Mouse (Mus musculus) embryonic facial prominence, embryonic 14.5 days (tissue): Measurements from ENCODE around the gene Nudt1. TPM values are rescaled to one million over a fixed set of nuclear protein-coding genes. Genes with fewer than 3 reads are reported as not detected.
"Not testable (repeated sequence)": the region's sequence is repeated elsewhere in the genome, so short reads cannot be mapped to it uniquely, and the experiment has no call there.

Experiments
- ATAC-seq: fragments of 200-750 bp; cut with Nextera tagmentation; 2 replicates; pipeline ENCODE4 v1.8.0; 2017; ENCODE audit warnings: low read depth, moderate number of reproducible peaks, moderate TSS enrichment
- DNase-seq: peaks from one replicate; pipeline ENCODE4 v3.0.0-alpha.2; 2015; ENCODE audit warnings: low spot score
- H3K27ac ChIP-seq: fragments of 300-500 bp; sonication (generic); replicated peaks from 2 replicates; pipeline ENCODE4 v1.5.1; 2014; ENCODE audit warnings: low read depth, mild to moderate bottlenecking, low read length, moderate library complexity
- H3K27me3 ChIP-seq: fragments of 300-500 bp; sonication (generic); replicated peaks from 2 replicates; pipeline ENCODE4 v1.6.1; 2014; ENCODE audit warnings: low read length; ENCODE audit not compliant: control insufficient read depth, insufficient read depth
- H3K36me3 ChIP-seq: fragments of 300-500 bp; sonication (generic); 2 replicates; pipeline ENCODE4 v1.6.1; 2014; ENCODE audit warnings: low read length, mixed read lengths; ENCODE audit not compliant: control insufficient read depth, insufficient read depth
- H3K4me1 ChIP-seq: fragments of 300-500 bp; sonication (generic); 2 replicates; pipeline ENCODE4 v1.6.1; 2014; ENCODE audit warnings: antibody characterized with exemption, low read length; ENCODE audit not compliant: control insufficient read depth, insufficient read depth
- H3K4me2 ChIP-seq: fragments of 300-500 bp; sonication (generic); 2 replicates; pipeline ENCODE4 v1.6.1; 2014; ENCODE audit warnings: low read depth, mild to moderate bottlenecking, low read length, moderate library complexity, mixed read lengths
- H3K4me3 ChIP-seq: fragments of 300-500 bp; sonication (generic); 2 replicates; pipeline ENCODE4 v1.5.1; 2014; ENCODE audit warnings: low read depth, mild to moderate bottlenecking, low read length
- H3K9ac ChIP-seq: fragments of 300-500 bp; sonication (generic); 2 replicates; pipeline ENCODE4 v1.6.1; 2014; ENCODE audit warnings: low read depth, mild to moderate bottlenecking, low read length, moderate library complexity, mixed read lengths
- H3K9me3 ChIP-seq: fragments of 300-500 bp; sonication (generic); 2 replicates; pipeline ENCODE4 v1.6.1; 2016; ENCODE audit warnings: low read length; ENCODE audit not compliant: control insufficient read depth
- WGBS: fragments of 180-500 bp; shearing (Covaris S2); extraction: QIAGEN DNeasy Blood & Tissue Kit; methylation state at CpG from one replicate; pipeline ENCODE4 v1.1.7; 2014; 5-methylcytosine and 5-hydroxymethylcytosine counted together
- polyA plus RNA-seq: library from polyadenylated mRNA; unstranded; fragments of >200 nt; fragmentation: Nextera tagmentation; extraction: Ambion mirVana; gene quantifications from 2 replicates; pipeline ENCODE4 v1.2.1, GENCODE M21; 2014

The Nudt1 gene
- polyA plus RNA-seq, 1 experiment from 2014 or later: 33.1 TPM

DNA sequence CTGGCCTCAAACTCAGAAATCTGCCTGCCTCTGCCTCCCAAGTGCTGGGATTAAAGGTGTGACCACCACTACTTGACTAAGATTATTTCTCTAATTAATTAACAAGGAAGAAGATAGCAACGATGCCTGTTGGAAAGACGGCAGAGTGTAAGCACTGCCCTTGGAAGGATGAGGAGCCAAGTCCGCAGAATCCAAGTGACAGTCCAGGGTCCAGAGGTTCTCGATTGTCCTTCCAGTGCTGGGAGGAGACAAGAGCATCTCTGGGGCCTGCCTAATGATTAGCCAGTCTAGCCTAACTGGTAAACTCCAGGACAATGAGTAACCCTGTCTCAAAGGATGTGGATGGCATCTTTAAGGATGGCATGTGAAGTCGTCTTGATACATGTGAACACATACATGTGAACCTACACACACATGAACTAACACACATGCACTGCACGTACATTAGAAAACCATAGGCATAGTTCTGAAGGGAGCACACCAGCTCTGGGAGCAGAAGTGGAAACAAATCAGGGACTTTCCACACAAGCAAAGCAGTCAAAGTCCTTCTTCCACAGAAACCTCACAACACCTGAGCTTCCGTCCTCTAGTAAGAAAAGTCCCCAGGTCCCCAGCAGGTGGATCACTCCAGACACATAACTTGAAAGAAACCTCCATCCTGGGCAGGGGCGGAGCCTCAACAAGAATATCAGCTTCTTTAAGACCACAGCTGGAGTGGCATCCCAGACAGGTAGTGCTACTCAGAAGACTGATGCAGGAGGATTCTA, 29.5 kb downstream of the Nudt1 start:
- DNase-seq (no peak), ATAC-seq (no peak)
- no peak overlapping the region for H3K4me3 ChIP-seq
- no peak overlapping the region for H3K4me2 ChIP-seq
- no peaks in the 10 kb centered on the region for H3K9me3 ChIP-seq
- H3K27me3 ChIP-seq: no peaks in the 10 kb centered on the region
- no peaks in the 10 kb centered on the region for H3K4me1 ChIP-seq
- no peak overlapping the region for H3K27ac ChIP-seq
- peaks cover 50% of the 10 kb centered on the region for H3K36me3 ChIP-seq
- no peak overlapping the region for H3K9ac ChIP-seq
- WGBS: 93% methylated on average over 8 of the region's 8 CpGs

DNA sequence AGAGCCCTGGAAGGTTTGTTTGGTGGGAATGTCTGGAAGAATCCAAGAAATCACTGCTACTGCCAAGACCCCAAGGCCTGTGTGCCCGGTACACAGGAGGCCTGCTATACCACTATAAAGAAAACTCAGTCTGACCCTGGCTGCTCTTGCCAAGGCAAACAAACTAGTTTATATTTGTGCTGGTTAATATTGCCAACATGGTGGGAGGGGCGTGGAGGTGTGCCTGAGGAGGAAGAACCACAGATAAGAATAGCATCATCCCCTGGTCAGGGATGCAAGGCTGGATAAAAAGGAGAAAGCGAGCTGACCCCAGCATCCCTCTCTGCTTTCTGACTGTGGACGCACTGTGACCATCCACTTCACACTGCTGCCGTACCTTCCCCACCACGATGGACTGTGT, 30.9 kb downstream of the Nudt1 start:
- ATAC-seq (no peak), DNase-seq (no peak)
- Histone ChIP-seq H3K4me3 (no peak overlapping the region), H3K27ac (no peak overlapping the region), H3K4me1 (no peaks in the 10 kb centered on the region), H3K9me3 (no peaks in the 10 kb centered on the region), H3K9ac (no peak overlapping the region), H3K27me3 (no peaks in the 10 kb centered on the region), H3K4me2 (no peak overlapping the region), H3K36me3 (peaks cover 58% of the 10 kb centered on the region)
- WGBS: 93% methylated on average over 6 of the region's 6 CpGs

DNA sequence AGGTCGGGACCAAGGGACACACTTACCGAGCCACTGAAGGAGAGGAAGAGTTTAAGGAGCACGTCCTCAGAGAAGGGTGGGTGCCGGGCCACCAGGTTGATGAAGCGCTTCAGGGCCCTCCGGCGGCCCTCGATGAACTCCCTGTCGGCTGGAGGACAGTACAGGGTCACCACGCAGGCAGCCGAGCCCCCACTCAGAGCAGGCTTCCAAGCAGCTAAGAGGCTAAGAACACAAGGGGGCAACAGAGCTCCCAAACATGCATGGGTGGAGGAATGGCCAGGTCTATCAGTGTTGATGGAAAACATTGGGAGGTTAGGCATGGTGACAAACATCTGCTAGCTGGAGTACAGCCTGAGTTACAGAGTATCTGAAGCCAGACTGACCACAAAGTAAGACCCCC, 34.5 kb downstream of the Nudt1 start:
- WGBS: 84% methylated on average over 11 of the region's 11 CpGs
- Histone ChIP-seq H3K27me3 (no peaks in the 10 kb centered on the region), H3K27ac (no peak overlapping the region), H3K36me3 (peaks cover 74% of the 10 kb centered on the region), H3K4me3 (no peak overlapping the region), H3K9me3 (no peaks in the 10 kb centered on the region), H3K9ac (no peak overlapping the region), H3K4me1 (no peaks in the 10 kb centered on the region), H3K4me2 (no peak overlapping the region)
- no peak for ATAC-seq
- no peak for DNase-seq

DNA sequence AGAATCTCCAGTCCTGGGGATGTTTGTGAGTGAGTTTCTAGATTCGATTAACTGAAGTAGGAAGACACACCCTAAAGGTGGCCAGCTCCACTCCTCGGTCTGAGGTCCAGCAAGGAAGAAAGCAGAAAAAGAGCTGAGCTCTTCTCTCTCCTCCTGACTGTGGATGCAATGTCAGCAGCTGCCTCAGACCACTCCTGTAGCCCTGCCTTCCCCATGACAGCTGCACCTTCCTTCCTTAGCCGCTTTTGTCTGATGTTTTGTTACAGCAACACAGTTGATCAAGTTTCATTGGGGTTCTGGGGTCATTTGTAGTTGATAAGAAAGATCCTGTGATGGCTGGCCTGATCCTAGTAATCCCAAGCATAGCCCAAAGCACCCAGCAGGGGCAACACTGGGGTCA, 36.0 kb downstream of the Nudt1 start:
- Histone ChIP-seq H3K27ac (no peak overlapping the region), H3K9me3 (no peaks in the 10 kb centered on the region), H3K4me1 (no peaks in the 10 kb centered on the region), H3K9ac (no peak overlapping the region), H3K27me3 (no peaks in the 10 kb centered on the region), H3K4me3 (no peak overlapping the region), H3K4me2 (no peak overlapping the region), H3K36me3 (peaks cover 63% of the 10 kb centered on the region)
- WGBS: 91% methylated on average over 3 of the region's 3 CpGs
- no peak for ATAC-seq
- DNase-seq: no peak

- no peaks in the 10 kb centered on the region for H3K9me3 ChIP-seq
- H3K9ac ChIP-seq: no peak overlapping the region
- ATAC-seq: no peak
- no peak overlapping the region for H3K27ac ChIP-seq
- no peak overlapping the region for H3K4me2 ChIP-seq
- DNase-seq: no peak
- H3K4me1 ChIP-seq: no peaks in the 10 kb centered on the region
- no peak overlapping the region for H3K4me3 ChIP-seq
- H3K36me3 ChIP-seq: peaks cover 38% of the 10 kb centered on the region
- H3K27me3 ChIP-seq: no peaks in the 10 kb centered on the region
- WGBS: 74% methylated on average over 13 of the region's 14 CpGs
Observed at GRCm38 (mm10) chr5:140359930-140360674, 38.6 kb downstream of the Nudt1 start.

DNA sequence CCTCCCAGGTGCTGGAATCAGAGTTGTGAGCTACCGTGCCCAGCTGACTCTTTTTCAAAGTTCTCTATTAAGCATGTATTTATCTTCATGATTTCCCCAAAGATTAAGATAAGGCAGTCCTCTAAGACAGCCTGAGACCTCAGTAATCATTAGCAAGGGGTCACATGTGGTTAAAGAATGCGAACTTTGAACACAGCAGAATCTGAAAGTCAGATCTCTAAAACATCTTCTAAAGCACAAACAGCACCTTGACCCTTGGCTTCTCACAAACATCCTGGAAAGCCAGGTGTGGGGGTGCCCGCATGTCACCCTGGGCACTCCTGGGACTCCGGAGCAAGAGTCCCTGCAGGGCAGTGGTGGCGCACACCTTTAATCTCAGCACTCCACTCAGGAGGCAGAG, 43.0 kb downstream of the Nudt1 start:
- H3K4me1 ChIP-seq: no peaks in the 10 kb centered on the region
- ATAC-seq (no peak), DNase-seq (no peak)
- WGBS: 94% methylated on average over 5 of the region's 5 CpGs
- H3K27ac ChIP-seq: no peak overlapping the region
- no peak overlapping the region for H3K9ac ChIP-seq
- no peak overlapping the region for H3K4me2 ChIP-seq
- peaks cover 5% of the 10 kb centered on the region; the same call in 1 of the 2 replicates for H3K36me3 ChIP-seq
- no peaks in the 10 kb centered on the region for H3K9me3 ChIP-seq
- no peaks in the 10 kb centered on the region for H3K27me3 ChIP-seq
- H3K4me3 ChIP-seq: no peak overlapping the region

GRCm38 (mm10) chr5:140368126-140368525, 46.7 kb downstream of the Nudt1 start:
- WGBS: 77% methylated on average over 2 of the region's 2 CpGs
- H3K4me1 ChIP-seq, DNase-seq, ATAC-seq, H3K9me3 ChIP-seq, H3K27me3 ChIP-seq, H3K9ac ChIP-seq, H3K4me2 ChIP-seq, H3K36me3 ChIP-seq, H3K4me3 ChIP-seq, H3K27ac ChIP-seq: not testable (repeated sequence)

DNA sequence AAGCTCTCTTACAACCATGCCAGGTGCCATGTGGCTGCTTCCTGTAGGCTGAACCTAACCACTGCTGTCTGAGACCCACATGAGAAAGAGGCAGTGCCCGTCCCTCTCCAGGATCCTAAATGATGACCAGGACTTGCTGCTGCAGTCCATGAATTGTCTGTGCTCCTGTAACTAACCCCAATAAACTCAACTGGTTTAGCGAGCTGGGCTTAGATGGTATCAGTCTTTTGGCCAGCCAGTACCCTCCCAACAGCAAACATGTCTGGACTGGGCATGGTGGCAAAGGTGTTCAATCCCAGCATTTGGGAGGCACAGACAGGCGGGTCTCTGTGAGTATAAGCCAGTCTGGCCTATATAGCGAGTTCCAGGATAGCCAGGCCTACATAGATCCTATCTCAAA, 47.5 kb downstream of the Nudt1 start:
- WGBS: 94% methylated on average over 4 of the region's 4 CpGs
- Histone ChIP-seq H3K9ac (no peak overlapping the region), H3K9me3 (no peaks in the 10 kb centered on the region), H3K27ac (no peak overlapping the region), H3K4me2 (no peak overlapping the region), H3K4me3 (no peak overlapping the region), H3K27me3 (no peaks in the 10 kb centered on the region), H3K4me1 (0 out of 2 replicates have a peak, but pooled peaks cover 5% of the 10 kb centered on the region), H3K36me3 (no peaks in the 10 kb centered on the region)
- ATAC-seq: no peak
- DNase-seq: no peak
